Mouse (Mus musculus): ENCODE measurements around the gene Zswim3.
A peak's percentile ranks its signal among the peaks of the same experiment; 100 is the strongest.
"Not testable (repeated sequence)": the region's sequence is repeated elsewhere in the genome, so short reads cannot be mapped to it uniquely, and the experiment has no call there.

Gene Zswim3

GRCm38 (mm10) chr2:164783926-164784581 is 20.8 kb upstream of the Zswim3 start:
- no peak for DNase-seq

GRCm38 (mm10) chr2:164784869-164785420 is 20.0 kb upstream of the Zswim3 start:
- no peak for DNase-seq

- DNase-seq, result peak; percentile 95
Measured at GRCm38 (mm10) chr2:164785481-164786387, 19.2 kb upstream of the Zswim3 start, which contains the start of gene Snx21. Gene Snx21 (plus strand): TSS chr2:164785823.

- peak; percentile 60 for DNase-seq
Measured at GRCm38 (mm10) chr2:164786388-164786885, 18.5 kb upstream of the Zswim3 start.

GRCm38 (mm10) chr2:164787032-164787431 is 17.9 kb upstream of the Zswim3 start:
- no peak for DNase-seq

- no peak for DNase-seq
Measured at GRCm38 (mm10) chr2:164787779-164788178, 17.1 kb upstream of the Zswim3 start.

GRCm38 (mm10) chr2:164788411-164788810 is 16.5 kb upstream of the Zswim3 start:
- peak; percentile 31 for DNase-seq

GRCm38 (mm10) chr2:164790451-164790850 is 14.4 kb upstream of the Zswim3 start:
- DNase-seq, result peak; percentile 37

- DNase-seq, result peak; percentile 70
Measured at GRCm38 (mm10) chr2:164791841-164792261, 13.0 kb upstream of the Zswim3 start.

- DNase-seq, result peak; percentile 47
Measured at GRCm38 (mm10) chr2:164792400-164793190, 12.3 kb upstream of the Zswim3 start.

- peak; percentile 81 for DNase-seq
Measured at GRCm38 (mm10) chr2:164793236-164793635, 11.7 kb upstream of the Zswim3 start.

GRCm38 (mm10) chr2:164793772-164794171 is 11.1 kb upstream of the Zswim3 start:
- peak; percentile 31 for DNase-seq

- DNase-seq, result peak; percentile 82
Measured at GRCm38 (mm10) chr2:164794293-164794692, 10.6 kb upstream of the Zswim3 start.

- peak; percentile 20 for DNase-seq
Measured at GRCm38 (mm10) chr2:164795868-164796267, 9.0 kb upstream of the Zswim3 start.

- DNase-seq, result not testable (repeated sequence)
Measured at GRCm38 (mm10) chr2:164798554-164798953, 6.3 kb upstream of the Zswim3 start.

GRCm38 (mm10) chr2:164800252-164801004 is 4.5 kb upstream of the Zswim3 start:
- DNase-seq, result no peak

- no peak for DNase-seq
Measured at GRCm38 (mm10) chr2:164803201-164803920, 1.5 kb upstream of the Zswim3 start.

GRCm38 (mm10) chr2:164803921-164804313 is 981 bp upstream of the Zswim3 start:
- DNase-seq, result no peak

- no peak for DNase-seq
Measured at GRCm38 (mm10) chr2:164805332-164805718, 427 bp downstream of the Zswim3 start.

GRCm38 (mm10) chr2:164806614-164807013 is 1.7 kb downstream of the Zswim3 start:
- no peak for DNase-seq

- no peak for DNase-seq
Measured at GRCm38 (mm10) chr2:164813557-164813956, 8.7 kb downstream of the Zswim3 start.

Data from cerebellum, adult 11-12 months (tissue).